Mouse (Mus musculus) megakaryocyte progenitor cell, adult 5-6 weeks (primary cell): ENCODE results near the gene Adamtsl5. TPM values are rescaled to one million over a fixed set of nuclear protein-coding genes. Genes with fewer than 3 reads are reported as not detected.
A peak's percentile ranks its signal among the peaks of the same experiment; 100 is the strongest.

ENCODE experiments used
- ATAC-seq: replicated peaks from 2 replicates; pipeline ENCODE4 v1.8.0; 2016; ENCODE audit warnings: mild to moderate bottlenecking, moderate TSS enrichment, inconsistent platforms; ENCODE audit not compliant: poor library complexity
- total RNA-seq, 2 experiments: library from RNA; stranded (forward) in 1 of 2; stranded (reverse) in 1 of 2; fragments of 157-497, 149-512 nt in 1 of 2; fragments of 200-1000 nt in 1 of 2; gene quantifications; 2 replicates each; pipeline versions ENCODE4 v1.2.3 to v1.2.4; 2015 to 2017

Adamtsl5 gene
- total RNA-seq, 2 experiments from 2014 or later: 0.25 to 0.46 TPM

DNA sequence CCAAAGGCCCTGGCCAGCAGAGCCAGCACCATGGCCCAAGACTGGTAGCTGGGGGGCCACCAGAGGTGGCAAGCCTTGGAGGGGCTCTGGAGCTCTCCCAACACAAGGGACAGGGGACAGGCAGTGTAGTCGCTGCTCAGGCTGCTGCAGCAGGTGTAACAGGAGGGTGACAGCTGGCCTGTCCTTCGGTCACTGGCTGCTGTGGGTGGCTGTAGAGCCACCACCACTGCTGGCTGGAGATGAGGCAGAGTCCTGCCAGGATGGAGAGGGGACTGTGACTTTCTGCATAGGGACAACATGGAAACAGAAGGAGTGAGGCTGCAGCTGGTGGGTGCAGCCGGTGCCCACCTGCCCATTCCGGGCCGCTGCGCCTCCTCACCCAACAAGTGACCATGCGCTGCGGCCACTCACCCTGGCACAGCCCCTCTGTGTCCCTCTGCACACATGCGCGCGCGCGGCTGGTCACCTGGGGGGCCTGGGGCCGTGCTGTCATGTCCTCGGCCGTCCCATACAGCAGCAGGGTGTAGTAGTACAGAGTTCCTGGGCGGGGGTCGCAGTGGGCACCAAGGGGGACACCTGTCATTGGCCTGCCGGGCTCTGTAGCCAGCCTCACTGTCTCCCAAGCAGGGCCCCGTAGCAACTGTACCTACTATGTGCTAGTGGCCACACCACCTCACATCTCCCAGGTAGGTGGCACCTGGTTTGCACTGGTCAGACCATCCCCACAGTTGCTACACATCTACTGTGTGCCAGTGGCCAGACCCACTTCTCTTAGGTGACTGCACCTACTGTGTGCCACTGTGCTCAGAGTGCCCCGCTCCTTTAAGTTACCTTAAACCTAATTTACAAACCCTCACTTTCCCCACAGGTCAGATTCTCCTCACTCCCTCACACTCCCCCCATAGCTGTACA lies 26.3 kb downstream of the Adamtsl5 start:
- ATAC-seq: no peak

- no peak for ATAC-seq
Observed at GRCm38 (mm10) chr10:80321014-80321669, 27.1 kb downstream of the Adamtsl5 start.

GRCm38 (mm10) chr10:80320340-80320760 lies 27.9 kb downstream of the Adamtsl5 start, which contains the start of gene 2310011J03Rik:
TSS of gene 2310011J03Rik (minus strand) at chr10:80320537.
- peak; percentile 67 for ATAC-seq

DNA sequence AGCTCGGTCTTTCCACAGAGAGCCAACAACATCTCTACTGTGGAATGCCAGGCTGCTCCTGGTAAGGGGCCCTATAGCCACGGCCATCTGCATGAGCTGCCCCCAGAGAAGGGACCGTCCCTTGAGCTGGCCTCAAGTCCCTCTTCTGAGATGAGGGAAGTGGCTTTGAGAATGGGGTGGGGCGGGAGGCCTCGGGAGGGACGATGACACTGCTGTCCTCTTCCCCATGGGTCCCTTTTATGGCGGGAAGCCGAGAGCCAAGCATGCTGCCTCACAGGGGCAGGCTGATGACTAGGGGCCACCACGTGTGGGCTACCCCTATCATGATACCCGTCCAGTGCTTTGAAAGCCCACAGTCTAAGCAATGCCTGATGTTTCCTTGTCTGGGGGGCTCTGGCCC lies 31.2 kb downstream of the Adamtsl5 start:
- no peak for ATAC-seq

DNA sequence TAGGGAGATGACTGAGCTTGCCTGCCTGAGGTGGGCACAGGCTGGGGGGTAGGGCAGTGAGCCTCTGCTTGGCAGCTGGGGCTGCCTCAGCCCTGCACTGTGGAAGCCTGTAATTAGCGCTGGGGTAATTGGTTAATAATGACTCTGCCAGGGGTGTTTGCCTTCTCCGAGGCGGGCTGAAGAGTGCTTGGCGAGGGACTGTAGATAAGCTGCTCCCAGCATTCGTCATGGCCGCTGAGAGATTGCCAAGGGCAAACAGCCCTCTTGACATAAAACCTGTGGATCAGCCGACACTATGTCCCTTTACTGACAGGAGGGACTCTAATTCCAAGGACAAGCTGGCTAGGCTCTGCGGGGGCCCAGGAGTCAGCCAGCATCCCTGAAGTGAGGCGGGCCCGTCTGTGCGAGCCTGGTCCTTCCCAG lies 31.8 kb downstream of the Adamtsl5 start:
- ATAC-seq: peak; percentile 24; the same call in 1 of the 2 replicates

GRCm38 (mm10) chr10:80315315-80315714 lies 32.9 kb downstream of the Adamtsl5 start:
- no peak for ATAC-seq

DNA sequence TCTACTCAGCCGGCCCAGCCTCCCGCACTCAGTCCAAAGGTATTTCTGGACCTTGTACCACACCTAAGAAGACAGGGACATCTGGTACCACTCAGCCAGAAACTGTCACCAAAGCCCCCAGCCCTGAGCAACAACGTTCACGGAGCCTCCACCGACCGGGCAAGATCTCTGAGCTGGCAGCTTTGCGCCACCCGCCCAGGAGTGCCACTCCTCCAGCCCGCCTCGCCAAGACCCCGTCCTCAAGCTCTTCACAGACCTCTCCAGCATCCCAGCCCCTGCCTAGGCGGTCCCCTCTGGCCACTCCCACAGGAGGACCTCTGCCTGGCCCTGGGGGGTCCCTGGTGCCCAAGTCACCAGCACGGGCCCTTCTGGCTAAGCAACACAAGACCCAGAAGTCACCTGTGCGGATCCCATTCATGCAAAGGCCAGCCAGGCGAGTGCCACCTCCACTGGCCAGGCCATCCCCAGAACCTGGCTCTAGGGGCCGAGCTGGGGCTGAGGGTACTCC lies 33.7 kb downstream of the Adamtsl5 start:
- no peak for ATAC-seq

- ATAC-seq: peak; percentile 41
Observed at GRCm38 (mm10) chr10:80313627-80314201, 34.5 kb downstream of the Adamtsl5 start.

DNA sequence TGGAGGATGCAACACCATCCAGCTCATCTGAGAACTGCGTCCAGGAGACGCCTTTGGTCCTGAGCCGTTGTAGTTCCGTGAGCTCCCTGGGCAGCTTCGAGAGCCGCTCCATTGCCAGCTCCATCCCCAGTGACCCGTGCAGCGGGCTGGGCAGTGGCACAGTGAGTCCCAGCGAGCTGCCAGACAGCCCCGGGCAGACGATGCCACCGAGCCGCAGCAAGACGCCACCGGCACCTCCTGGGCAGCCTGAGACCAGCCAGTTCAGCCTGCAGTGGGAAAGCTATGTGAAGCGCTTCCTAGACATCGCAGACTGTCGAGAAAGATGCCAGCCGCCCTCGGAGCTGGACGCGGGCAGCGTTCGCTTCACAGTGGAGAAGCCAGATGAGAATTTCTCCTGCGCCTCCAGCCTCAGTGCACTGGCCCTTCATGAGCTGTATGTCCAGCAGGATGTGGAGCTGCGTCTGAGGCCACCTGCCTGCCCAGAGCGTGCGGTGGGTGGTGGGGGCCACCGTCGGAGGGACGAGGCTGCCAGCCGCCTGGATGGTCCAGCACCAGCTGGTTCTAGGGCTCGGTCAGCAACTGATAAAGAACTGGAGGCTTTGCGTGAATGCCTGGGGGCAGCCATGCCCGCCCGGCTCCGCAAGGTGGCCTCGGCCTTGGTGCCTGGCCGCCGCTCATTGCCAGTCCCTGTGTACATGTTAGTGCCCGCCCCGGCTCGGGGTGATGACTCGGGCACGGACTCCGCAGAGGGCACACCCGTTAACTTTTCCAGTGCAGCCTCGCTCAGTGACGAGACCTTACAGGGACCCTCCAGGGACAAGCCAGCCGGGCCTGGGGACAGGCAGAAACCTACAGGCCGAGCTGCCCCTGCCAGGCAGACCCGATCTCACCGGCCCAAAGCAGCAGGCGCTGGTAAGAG lies 35.4 kb downstream of the Adamtsl5 start:
- ATAC-seq: no peak

DNA sequence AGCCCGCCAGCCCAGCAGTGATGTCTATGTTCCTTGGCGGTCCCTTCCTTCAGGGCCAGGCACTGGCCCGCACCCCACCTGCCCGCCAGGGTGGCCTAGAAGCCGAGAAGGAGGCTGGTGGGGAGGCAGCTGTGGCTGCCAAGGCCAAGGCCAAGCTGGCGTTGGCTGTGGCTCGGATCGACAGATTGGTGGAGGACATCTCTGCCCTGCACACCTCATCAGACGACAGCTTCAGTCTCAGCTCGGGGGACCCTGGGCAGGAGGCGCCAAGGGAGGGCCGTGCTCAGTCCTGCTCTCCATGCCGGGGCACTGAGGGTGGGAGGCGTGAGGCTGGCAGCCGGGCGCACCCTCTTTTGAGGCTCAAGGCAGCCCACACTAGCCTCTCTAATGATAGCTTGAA lies 36.7 kb downstream of the Adamtsl5 start:
- ATAC-seq: no peak

GRCm38 (mm10) chr10:80304862-80305261 lies 43.4 kb downstream of the Adamtsl5 start:
- peak; percentile 95 for ATAC-seq

DNA sequence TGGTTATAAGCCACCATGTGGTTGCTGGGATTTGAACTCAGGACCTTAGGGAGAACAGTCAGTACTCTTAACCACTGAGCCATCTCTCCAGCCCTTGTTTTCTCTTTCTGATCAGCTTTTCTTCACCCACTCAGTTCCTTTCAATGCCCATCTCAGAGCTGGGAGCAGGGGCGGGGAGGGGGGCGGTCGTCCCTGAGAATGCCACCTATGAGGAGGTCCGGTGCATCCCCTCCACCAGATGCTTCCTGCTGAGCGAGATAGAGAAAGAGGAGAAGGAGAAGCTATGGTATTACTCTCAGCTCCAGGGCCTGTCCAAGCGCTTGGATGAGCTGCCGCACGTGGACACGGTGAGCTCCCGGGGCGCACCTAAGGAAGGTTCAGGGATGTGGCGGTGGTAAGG lies 43.8 kb downstream of the Adamtsl5 start:
- ATAC-seq: peak; percentile 29

GRCm38 (mm10) chr10:80302471-80302881 lies 45.7 kb downstream of the Adamtsl5 start:
- no peak for ATAC-seq

- ATAC-seq: no peak
Observed at GRCm38 (mm10) chr10:80302082-80302355, 46.2 kb downstream of the Adamtsl5 start.

DNA sequence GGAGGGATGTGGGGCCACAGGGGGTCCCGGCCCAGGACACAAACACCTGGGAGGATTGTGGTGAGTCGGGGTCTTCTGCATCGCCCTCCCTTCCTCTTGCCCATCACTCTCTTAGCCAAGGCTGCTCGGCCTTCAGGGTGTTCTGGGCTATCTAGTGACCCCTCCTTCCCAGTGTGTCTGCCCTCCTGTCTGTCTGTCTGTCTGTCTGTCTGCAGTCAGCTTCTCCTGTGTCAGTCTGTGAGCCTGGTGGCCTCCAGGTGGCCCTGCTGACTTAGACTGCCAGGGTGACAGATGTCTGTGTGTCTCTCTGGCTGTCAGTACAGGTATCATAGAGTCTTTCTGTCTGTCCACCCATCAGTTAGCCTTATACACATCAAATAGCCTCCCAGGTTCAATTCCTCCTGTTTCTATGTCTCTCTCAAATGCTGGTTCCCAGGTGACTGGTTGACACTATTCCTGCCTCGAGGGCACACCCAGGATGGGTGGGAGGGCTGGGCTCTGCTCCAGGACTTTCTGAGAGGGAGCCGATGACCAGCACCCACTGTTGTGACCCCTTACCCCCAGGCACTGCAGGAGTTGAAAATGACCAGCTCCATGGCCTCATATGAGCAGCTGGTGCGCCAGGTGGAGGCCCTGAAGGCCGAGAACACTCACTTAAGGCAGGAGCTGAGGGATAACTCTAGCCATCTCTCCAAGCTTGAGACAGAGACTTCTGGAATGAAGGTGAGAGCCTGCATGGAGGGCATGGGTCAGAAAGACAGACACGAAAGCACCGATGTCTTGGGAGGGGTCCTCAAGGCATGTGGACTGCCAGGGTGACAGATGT lies 46.7 kb downstream of the Adamtsl5 start:
- ATAC-seq: no peak

DNA sequence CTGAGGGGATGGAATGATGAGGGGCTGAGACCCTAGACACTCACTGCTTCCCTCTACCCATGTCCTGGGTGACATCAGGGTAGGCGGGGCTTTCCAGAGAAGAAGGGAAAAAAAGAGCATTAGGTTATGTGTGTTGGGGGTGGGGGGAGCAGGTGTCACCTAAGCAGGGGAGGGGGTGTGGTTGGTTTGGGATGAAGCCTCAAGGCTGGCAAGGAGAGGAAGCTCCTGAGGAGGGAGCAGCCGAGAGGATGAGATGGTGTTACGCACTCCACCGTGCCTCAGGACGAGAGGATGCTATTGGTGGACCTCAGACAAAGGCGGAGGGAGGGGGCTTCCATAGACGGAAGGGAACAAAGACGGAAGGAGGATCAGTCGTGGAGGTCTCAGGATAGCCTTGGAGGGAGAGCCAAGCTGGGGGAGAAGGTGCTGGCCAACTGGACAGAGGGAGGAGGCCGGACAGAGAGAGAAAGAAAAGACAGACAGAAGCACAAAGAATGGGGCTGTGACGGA lies 47.5 kb downstream of the Adamtsl5 start:
- no peak for ATAC-seq

- no peak for ATAC-seq
Observed at GRCm38 (mm10) chr10:80299824-80300223, 48.4 kb downstream of the Adamtsl5 start.

GRCm38 (mm10) chr10:80299301-80299700 lies 48.9 kb downstream of the Adamtsl5 start:
- no peak for ATAC-seq

DNA sequence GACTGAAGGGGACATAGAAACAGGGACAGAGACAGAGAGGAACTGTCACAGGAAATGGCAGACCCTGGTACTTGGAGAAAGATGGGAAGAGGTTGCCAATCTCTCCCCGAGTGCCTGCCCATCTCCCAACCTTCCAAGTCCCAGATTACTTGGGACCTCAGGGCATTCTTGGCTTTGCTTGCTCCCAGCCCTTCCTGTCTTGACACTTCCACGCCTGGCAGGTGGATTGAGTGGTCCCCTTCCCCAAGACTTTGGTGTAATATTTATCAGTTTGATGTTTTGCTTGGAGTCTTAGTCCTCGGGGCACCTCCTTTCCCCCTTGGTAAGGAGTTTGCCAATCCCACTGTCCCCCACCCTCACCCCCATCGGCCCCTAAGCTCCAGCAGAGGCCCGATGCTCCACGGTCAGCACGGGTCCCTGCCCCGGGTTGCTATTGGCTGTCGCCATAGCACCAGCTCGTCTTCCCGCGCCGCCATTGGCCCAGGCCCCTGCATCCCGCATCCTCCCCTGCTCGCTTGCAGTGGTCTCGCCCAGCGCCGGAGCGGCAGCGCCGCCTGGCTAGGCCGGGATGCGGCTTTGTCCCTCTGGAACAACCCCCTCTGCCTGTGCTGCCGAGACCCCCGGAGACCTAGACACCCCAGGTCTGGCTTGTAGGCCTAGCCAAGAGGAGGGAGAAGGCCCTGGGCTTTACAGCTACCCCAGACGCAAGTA lies 49.5 kb downstream of the Adamtsl5 start:
- no peak for ATAC-seq
